Mouse (Mus musculus): ENCODE results near the gene Tef. TPM values are rescaled to one million over a fixed set of nuclear protein-coding genes. Genes with fewer than 3 reads are reported as not detected.

Tef gene
- 28.9 and 30.7 TPM in 2 replicates for polyA plus RNA-seq (2015; fragmentation: Nextera tagmentation; extraction: Ambion mirVana)

DNA sequence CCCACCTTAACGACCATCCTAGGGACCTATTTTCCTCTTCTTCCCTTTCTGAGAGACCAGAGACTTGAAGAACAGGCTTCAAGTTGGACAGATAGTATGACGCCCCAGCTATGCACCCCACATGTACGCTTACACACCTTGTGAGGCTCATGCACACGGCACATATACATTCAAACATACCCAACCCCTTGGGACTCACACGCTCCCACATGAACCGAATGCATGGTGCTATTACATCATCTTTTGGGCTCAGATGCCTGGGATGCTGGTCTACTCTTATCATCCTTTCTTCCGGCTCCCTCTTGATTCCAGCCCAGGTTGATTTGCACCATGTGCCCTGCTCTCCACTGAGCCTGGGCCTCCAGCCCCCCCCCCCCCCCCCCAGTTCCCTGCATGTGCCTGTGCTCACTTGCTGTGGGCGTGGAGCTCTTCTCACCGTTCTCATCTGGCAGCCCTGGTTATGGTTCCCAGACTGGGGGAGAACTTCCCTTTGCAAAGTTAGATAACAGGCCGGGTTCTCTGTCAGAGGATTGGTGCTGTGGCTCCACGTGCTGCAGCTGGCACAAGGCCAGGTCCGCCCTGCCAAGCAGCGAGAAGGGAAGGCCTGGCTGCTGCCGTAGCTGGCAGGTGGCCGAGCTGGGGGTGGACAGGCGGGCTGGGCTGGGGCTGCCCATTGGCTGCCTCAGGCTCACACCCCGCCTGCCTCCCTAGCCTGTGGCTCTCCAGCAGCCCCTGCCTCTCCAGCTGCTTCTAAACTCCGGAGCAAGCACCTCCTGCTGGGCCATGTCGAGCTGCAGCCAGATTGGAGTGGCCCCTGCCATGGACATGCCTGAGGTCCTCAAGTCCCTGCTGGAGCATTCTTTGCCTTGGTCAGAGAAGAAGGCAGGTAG, at the start of gene Tef:
Gene Tef (plus strand): TSS at position 421 of the 890 bp plus-strand sequence.
- peak within 1 kb of the TSS; percentile 46 for H3K4me3 ChIP-seq
- H3K4me1 ChIP-seq = peaks cover 52% of the 10 kb centered on the region
- H3K36me3 ChIP-seq = 0 out of 2 replicates have a peak, but pooled peaks cover 4% of the 10 kb centered on the region
- no peaks in the 10 kb centered on the region for H3K9me3 ChIP-seq
- H3K27ac ChIP-seq = peak within 1 kb of the TSS; percentile 88
- peak within 1 kb of the TSS; percentile 37 for H3K9ac ChIP-seq
- H3K27me3 ChIP-seq = no peaks in the 10 kb centered on the region
- ATAC-seq (ENCODE audit: insufficient number of reproducible peaks, low FRiP score, low TSS enrichment, low read depth) = peak; percentile 96
- WGBS = 16% methylated on average over 19 of the region's 19 CpGs
- H3K4me2 ChIP-seq = peak within 1 kb of the TSS; percentile 81

GRCm38 (mm10) chr15:81753669-81754068, 48.6 kb upstream of the Tef start:
- H3K9ac ChIP-seq = no peak overlapping the region
- no peaks in the 10 kb centered on the region for H3K27me3 ChIP-seq
- no peak for ATAC-seq (ENCODE audit: insufficient number of reproducible peaks, low FRiP score, low TSS enrichment, low read depth)
- no peak overlapping the region for H3K27ac ChIP-seq
- H3K4me3 ChIP-seq = no peak overlapping the region
- H3K4me2 ChIP-seq = no peak overlapping the region
- WGBS = 91% methylated on average over 9 of the region's 9 CpGs
- no peaks in the 10 kb centered on the region for H3K9me3 ChIP-seq
- H3K36me3 ChIP-seq = peaks cover 19% of the 10 kb centered on the region
- H3K4me1 ChIP-seq = no peaks in the 10 kb centered on the region

GRCm38 (mm10) chr15:81758701-81759100, 43.5 kb upstream of the Tef start:
- Histone ChIP-seq H3K9me3 (no peaks in the 10 kb centered on the region), H3K4me1 (no peaks in the 10 kb centered on the region), H3K4me2 (no peak overlapping the region), H3K4me3 (no peak overlapping the region), H3K36me3 (peaks cover 18% of the 10 kb centered on the region), H3K27me3 (no peaks in the 10 kb centered on the region), H3K27ac (no peak overlapping the region), H3K9ac (no peak overlapping the region)
- ATAC-seq (ENCODE audit: insufficient number of reproducible peaks, low FRiP score, low TSS enrichment, low read depth) = no peak
- 84% methylated on average over 5 of the region's 5 CpGs for WGBS

GRCm38 (mm10) chr15:81759542-81759941, 42.7 kb upstream of the Tef start:
- Histone ChIP-seq H3K4me3 (no peak overlapping the region), H3K9ac (no peak overlapping the region), H3K36me3 (peaks cover 17% of the 10 kb centered on the region), H3K27me3 (no peaks in the 10 kb centered on the region), H3K9me3 (no peaks in the 10 kb centered on the region), H3K4me1 (no peaks in the 10 kb centered on the region), H3K27ac (no peak overlapping the region), H3K4me2 (no peak overlapping the region)
- no peak for ATAC-seq (ENCODE audit: insufficient number of reproducible peaks, low FRiP score, low TSS enrichment, low read depth)
- WGBS = 93% methylated on average over 3 of the region's 3 CpGs

- 83% methylated on average over 5 of the region's 5 CpGs for WGBS
- no peak overlapping the region for H3K4me3 ChIP-seq
- peaks cover 11% of the 10 kb centered on the region for H3K36me3 ChIP-seq
- H3K4me2 ChIP-seq = no peak overlapping the region
- no peaks in the 10 kb centered on the region for H3K27me3 ChIP-seq
- ATAC-seq (ENCODE audit: insufficient number of reproducible peaks, low FRiP score, low TSS enrichment, low read depth) = no peak
- H3K9ac ChIP-seq = no peak overlapping the region
- no peaks in the 10 kb centered on the region for H3K4me1 ChIP-seq
- no peaks in the 10 kb centered on the region for H3K9me3 ChIP-seq
- H3K27ac ChIP-seq = no peak overlapping the region
Measured at GRCm38 (mm10) chr15:81760361-81761079, 41.7 kb upstream of the Tef start.

DNA sequence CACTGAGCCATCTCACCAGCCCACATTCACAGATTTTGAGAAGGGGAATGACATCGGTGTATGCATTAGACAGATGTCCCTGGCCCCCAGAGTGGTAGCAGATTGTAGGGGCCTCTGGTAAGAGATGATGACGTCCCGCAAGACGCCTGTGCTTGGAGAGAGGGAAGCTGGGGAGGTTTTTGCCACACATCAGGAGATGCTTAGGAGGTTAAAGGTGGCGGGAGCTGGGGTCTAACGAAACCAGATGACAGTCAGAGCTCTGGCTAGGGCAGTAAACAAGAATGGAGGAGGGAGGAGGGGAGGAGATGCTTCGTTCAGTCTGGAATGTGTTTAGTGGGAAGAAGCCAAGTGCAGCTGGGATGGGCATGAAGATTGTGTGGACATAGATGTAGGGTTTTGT, 40.8 kb upstream of the Tef start:
- Histone ChIP-seq H3K4me2 (no peak overlapping the region), H3K27me3 (no peaks in the 10 kb centered on the region), H3K4me3 (no peak overlapping the region), H3K27ac (no peak overlapping the region), H3K36me3 (peaks cover 7% of the 10 kb centered on the region; the same call in 1 of the 2 replicates), H3K9me3 (no peaks in the 10 kb centered on the region), H3K9ac (no peak overlapping the region), H3K4me1 (no peaks in the 10 kb centered on the region)
- 53% methylated on average over 7 of the region's 7 CpGs for WGBS
- ATAC-seq (ENCODE audit: insufficient number of reproducible peaks, low FRiP score, low TSS enrichment, low read depth) = no peak

GRCm38 (mm10) chr15:81761959-81762358, 40.3 kb upstream of the Tef start:
- Histone ChIP-seq H3K4me3 (no peak overlapping the region), H3K9me3 (no peaks in the 10 kb centered on the region), H3K27ac (no peak overlapping the region), H3K4me2 (no peak overlapping the region), H3K9ac (no peak overlapping the region), H3K36me3 (peaks cover 7% of the 10 kb centered on the region; the same call in 1 of the 2 replicates), H3K27me3 (no peaks in the 10 kb centered on the region), H3K4me1 (no peaks in the 10 kb centered on the region)
- WGBS = 93% methylated on average over 3 of the region's 3 CpGs
- no peak for ATAC-seq (ENCODE audit: insufficient number of reproducible peaks, low FRiP score, low TSS enrichment, low read depth)

DNA sequence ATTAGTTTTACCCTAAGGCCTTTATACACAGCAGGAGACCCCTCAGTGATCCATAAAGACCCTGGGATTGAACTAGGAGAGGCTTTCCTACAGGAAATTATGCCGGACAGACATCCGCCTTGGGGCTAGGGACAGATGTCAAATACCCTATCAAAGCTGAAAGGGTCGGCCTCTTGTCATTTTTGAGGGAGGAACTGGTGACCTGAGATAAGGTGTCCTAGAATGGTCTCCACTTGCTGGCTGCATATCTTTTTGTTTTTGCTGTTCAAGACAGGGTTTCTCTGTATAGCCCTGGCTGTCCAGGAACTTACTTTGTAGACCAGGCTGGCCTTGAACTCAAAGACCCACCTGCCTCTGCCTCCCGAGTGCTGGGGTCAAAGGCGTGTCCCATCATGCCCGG, 37.6 kb upstream of the Tef start:
- 76% methylated on average over 6 of the region's 6 CpGs for WGBS
- H3K9ac ChIP-seq = no peak overlapping the region
- no peak for ATAC-seq (ENCODE audit: insufficient number of reproducible peaks, low FRiP score, low TSS enrichment, low read depth)
- no peaks in the 10 kb centered on the region for H3K4me1 ChIP-seq
- H3K4me2 ChIP-seq = no peak overlapping the region
- no peaks in the 10 kb centered on the region for H3K27me3 ChIP-seq
- H3K4me3 ChIP-seq = no peak overlapping the region
- H3K9me3 ChIP-seq = no peaks in the 10 kb centered on the region
- no peak overlapping the region for H3K27ac ChIP-seq
- peaks cover 25% of the 10 kb centered on the region for H3K36me3 ChIP-seq

DNA sequence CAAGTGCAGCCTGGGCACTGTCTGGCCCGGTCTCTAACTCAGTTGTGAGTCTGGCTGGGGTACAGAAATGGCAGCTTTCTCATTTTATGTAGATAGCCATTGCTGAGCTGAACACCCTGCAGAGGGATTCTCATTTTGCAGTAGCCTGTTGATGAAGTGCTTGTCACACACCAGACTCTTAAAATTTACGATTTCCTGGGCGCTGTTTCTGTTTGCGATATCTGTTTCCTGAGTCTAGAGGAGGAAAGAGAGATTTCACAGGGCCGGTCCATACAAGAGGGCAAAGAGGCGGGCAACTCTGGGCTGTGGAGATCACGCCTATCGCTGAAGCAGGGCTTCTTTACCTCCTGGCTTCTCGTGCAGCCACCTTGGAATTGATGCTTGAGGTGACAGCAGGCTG, 36.6 kb upstream of the Tef start:
- no peak for ATAC-seq (ENCODE audit: insufficient number of reproducible peaks, low FRiP score, low TSS enrichment, low read depth)
- H3K27ac ChIP-seq = no peak overlapping the region
- H3K9ac ChIP-seq = no peak overlapping the region
- no peaks in the 10 kb centered on the region for H3K4me1 ChIP-seq
- no peaks in the 10 kb centered on the region for H3K27me3 ChIP-seq
- 79% methylated on average over 9 of the region's 9 CpGs for WGBS
- H3K36me3 ChIP-seq = peaks cover 35% of the 10 kb centered on the region
- no peak overlapping the region for H3K4me2 ChIP-seq
- H3K9me3 ChIP-seq = no peaks in the 10 kb centered on the region
- H3K4me3 ChIP-seq = no peak overlapping the region

DNA sequence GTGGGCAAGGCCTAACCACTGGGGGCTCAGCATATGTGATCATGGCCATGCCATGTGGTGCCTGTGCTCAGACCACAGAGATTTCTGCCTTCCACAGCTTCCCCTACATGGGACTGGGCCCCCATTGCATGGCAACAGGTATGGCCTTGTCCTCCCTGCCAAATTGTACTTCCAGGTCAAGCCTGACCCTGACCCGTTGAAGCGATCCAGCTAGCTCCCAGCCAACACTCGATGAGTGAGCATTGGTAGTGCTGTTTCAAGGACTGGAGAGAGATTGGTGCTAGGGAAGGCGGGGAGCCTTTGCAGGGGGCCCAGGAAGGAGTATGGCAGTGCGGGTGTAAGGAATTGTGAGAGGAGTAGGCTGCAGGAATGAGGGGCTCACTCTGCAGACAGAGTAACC, 35.8 kb upstream of the Tef start:
- ATAC-seq (ENCODE audit: insufficient number of reproducible peaks, low FRiP score, low TSS enrichment, low read depth) = no peak
- Histone ChIP-seq H3K27me3 (no peaks in the 10 kb centered on the region), H3K9me3 (no peaks in the 10 kb centered on the region), H3K36me3 (peaks cover 34% of the 10 kb centered on the region), H3K4me2 (no peak overlapping the region), H3K9ac (no peak overlapping the region), H3K4me3 (no peak overlapping the region), H3K27ac (no peak overlapping the region), H3K4me1 (no peaks in the 10 kb centered on the region)
- 90% methylated on average over 5 of the region's 5 CpGs for WGBS

- Histone ChIP-seq H3K9me3 (no peaks in the 10 kb centered on the region), H3K27me3 (no peaks in the 10 kb centered on the region), H3K9ac (no peak overlapping the region), H3K4me2 (no peak overlapping the region), H3K27ac (no peak overlapping the region), H3K36me3 (peaks cover 53% of the 10 kb centered on the region), H3K4me1 (peaks cover 3% of the 10 kb centered on the region; the same call in 1 of the 2 replicates), H3K4me3 (no peak overlapping the region)
- WGBS = 54% methylated on average over 13 of the region's 13 CpGs
- ATAC-seq (ENCODE audit: insufficient number of reproducible peaks, low FRiP score, low TSS enrichment, low read depth) = no peak
Measured at GRCm38 (mm10) chr15:81769037-81769436, 33.2 kb upstream of the Tef start.

All from limb, embryonic 15.5 days (tissue).